Mouse (Mus musculus) ES-E14 (cell line): ENCODE measurements around the gene Hmox1. TPM values are rescaled to one million over a fixed set of nuclear protein-coding genes. Genes with fewer than 3 reads are reported as not detected.

ENCODE experiments used
- DNase-seq: peaks from one replicate; pipeline ENCODE4 v3.0.0-alpha.2; 2013; ENCODE audit warnings: low read depth, low spot score
- H3K27ac ChIP-seq: 2 replicates; pipeline ENCODE4 v1.5.1; 2012; ENCODE audit warnings: low read depth, mild to moderate bottlenecking, low read length, moderate library complexity, mixed read lengths; ENCODE audit not compliant: poor library complexity, insufficient read depth, severe bottlenecking
- H3K36me3 ChIP-seq: 2 replicates; pipeline ENCODE4 v1.6.1; 2012; ENCODE audit warnings: mild to moderate bottlenecking, low read length, moderate library complexity, mixed read lengths; ENCODE audit not compliant: control insufficient read depth, poor library complexity, insufficient read depth, severe bottlenecking
- H3K4me1 ChIP-seq, 2 experiments: fragments of 150-350 bp in 1 of 2; sonication (generic) in 1 of 2; 2 replicates each; pipeline ENCODE4 v1.6.1; 2012; ENCODE audit warnings: low read length in 2 of 2, mild to moderate bottlenecking in 1 of 2, mixed read lengths in 1 of 2; ENCODE audit not compliant: control insufficient read depth in 2 of 2, insufficient read depth in 2 of 2, poor library complexity in 1 of 2
- H3K4me3 ChIP-seq, 2 experiments: fragments of 150-350 bp in 1 of 2; sonication (generic) in 1 of 2; 2 replicates each; pipeline ENCODE4 v1.5.1; 2012; ENCODE audit warnings: low read length in 2 of 2, low read depth in 1 of 2, mild to moderate bottlenecking in 1 of 2, mixed read lengths in 1 of 2; ENCODE audit not compliant: insufficient read depth in 1 of 2, poor library complexity in 1 of 2, severe bottlenecking in 1 of 2
- H3K9ac ChIP-seq: 2 replicates; pipeline ENCODE4 v1.6.1; 2012; ENCODE audit warnings: low read depth, mild to moderate bottlenecking, low read length, mixed read lengths; ENCODE audit not compliant: poor library complexity, insufficient read depth, severe bottlenecking
- H3K9me3 ChIP-seq: fragments of 150-350 bp; sonication (generic); 2 replicates; pipeline ENCODE4 v1.6.1; 2012; ENCODE audit warnings: low read depth, mild to moderate bottlenecking, low read length; ENCODE audit not compliant: control insufficient read depth, insufficient read depth
- CHD2 ChIP-seq: IDR thresholded peaks from 2 replicates; pipeline ENCODE4 v1.6.1; 2014; ENCODE audit warnings: mild to moderate bottlenecking, low read depth, low read length, inconsistent platforms
- HCFC1 ChIP-seq: IDR thresholded peaks from 2 replicates; pipeline ENCODE4 v1.6.1; 2012; ENCODE audit warnings: low read length, inconsistent platforms, borderline replicate concordance; ENCODE audit not compliant: insufficient read depth
- MAFK ChIP-seq: IDR thresholded peaks from 2 replicates; pipeline ENCODE4 v1.6.1; 2014; ENCODE audit warnings: mild to moderate bottlenecking, low read depth, low read length, inconsistent platforms; ENCODE audit not compliant: insufficient read depth
- ZC3H11A ChIP-seq: IDR thresholded peaks from 2 replicates; pipeline ENCODE4 v1.6.1; 2012; ENCODE audit warnings: low read depth, mild to moderate bottlenecking, inconsistent platforms, low read length, borderline replicate concordance
- ZNF384 ChIP-seq: IDR thresholded peaks from 2 replicates; pipeline ENCODE4 v1.6.1; 2012; ENCODE audit warnings: low read depth, low read length, inconsistent platforms
- in situ Hi-C, 2 experiments: fragments of 600-800 bp; cut with MboI; formaldehyde crosslinking; loops; one replicate each; pipeline ENCODE4 v1.15.1; 2025; ENCODE audit warnings: low sequenced_read_pairs in 2 of 2, inconsistent platforms in 1 of 2; ENCODE audit not compliant: unreplicated experiment in 2 of 2
- total RNA-seq: library from RNA; depleted of rRNA; stranded (reverse); fragments of 300-350 nt; gene quantifications from 2 replicates; pipeline ENCODE4 v1.2.3, GENCODE M21; 2012

Hmox1 gene
- total RNA-seq, 1 experiment = 124 TPM

GRCm38 (mm10) chr8:75078215-75078614, 15.2 kb upstream of the Hmox1 start:
- DNase-seq = no peak
- TF ChIP-seq HCFC1 (no peak), ZNF384 (no peak), CHD2 (no peak), ZC3H11A (no peak), MAFK (no peak)
- Histone ChIP-seq H3K4me1 (no peaks in the 10 kb centered on the region), H3K36me3 (no peaks in the 10 kb centered on the region), H3K9me3 (peaks cover 2% of the 10 kb centered on the region; the same call in 1 of the 2 replicates), H3K27ac (no peak overlapping the region), H3K4me3 (no peak overlapping the region), H3K9ac (no peak overlapping the region)
- in situ Hi-C loops = loop anchor here in 1 of 2 experiments (10.0 kb wide), 1 partner anchor 137 kb away; the partner anchor contains the start of gene Rasd2

DNA sequence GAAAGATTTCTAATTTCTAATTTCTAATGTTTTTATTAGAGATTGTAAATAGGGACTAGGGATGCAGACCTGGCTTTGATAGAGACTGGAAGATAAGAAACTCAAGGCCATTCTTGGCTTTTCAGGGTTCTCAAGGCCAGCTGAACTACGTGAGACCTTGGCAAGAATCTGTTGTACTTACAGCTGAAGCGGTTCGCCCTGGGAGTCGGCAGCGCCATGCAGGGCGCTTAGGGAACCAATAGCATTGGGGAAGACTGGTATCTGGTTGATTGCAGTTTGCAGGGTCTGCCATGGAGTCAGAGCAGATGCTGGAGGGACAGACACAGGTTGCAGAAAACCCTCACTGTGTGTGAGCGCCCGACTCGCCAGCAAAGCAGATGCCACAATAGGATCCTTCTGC, 14.6 kb upstream of the Hmox1 start:
- TF ChIP-seq HCFC1 (no peak), ZNF384 (no peak), ZC3H11A (no peak), CHD2 (no peak), MAFK (no peak)
- Histone ChIP-seq H3K4me3 (no peak overlapping the region), H3K27ac (no peak overlapping the region), H3K36me3 (no peaks in the 10 kb centered on the region), H3K9ac (no peak overlapping the region), H3K9me3 (peaks cover 2% of the 10 kb centered on the region; the same call in 1 of the 2 replicates), H3K4me1 (no peaks in the 10 kb centered on the region)
- in situ Hi-C loops = loop anchor here in 1 of 2 experiments (10.0 kb wide), 1 partner anchor 136 kb away; the partner anchor contains the start of gene Rasd2
- no peak for DNase-seq

- DNase-seq = no peak
- peaks cover 2 to 6% of the 10 kb centered on the region in 2 experiments; a peak in 1 of 4 replicates for H3K4me1 ChIP-seq
- H3K9me3 ChIP-seq = peaks cover 2% of the 10 kb centered on the region; the same call in 1 of the 2 replicates
- in situ Hi-C loops = no loop called here
- no peak for TF ChIP-seq ZNF384
- no peak for TF ChIP-seq HCFC1
- no peak for TF ChIP-seq ZC3H11A
- no peak for TF ChIP-seq CHD2
- no peak for TF ChIP-seq MAFK
- H3K27ac ChIP-seq = no peak overlapping the region
- no peak overlapping the region for H3K9ac ChIP-seq
- no peaks in the 10 kb centered on the region for H3K36me3 ChIP-seq
- no peak overlapping the region for H3K4me3 ChIP-seq
Observed at GRCm38 (mm10) chr8:75081364-75082040, 11.9 kb upstream of the Hmox1 start.

GRCm38 (mm10) chr8:75082181-75082805, 11.1 kb upstream of the Hmox1 start:
- H3K9me3 ChIP-seq = peaks cover 2% of the 10 kb centered on the region; the same call in 1 of the 2 replicates
- TF ChIP-seq MAFK = no peak
- peaks cover 2 to 6% of the 10 kb centered on the region in 2 experiments; a peak in 1 of 4 replicates for H3K4me1 ChIP-seq
- H3K36me3 ChIP-seq = no peaks in the 10 kb centered on the region
- H3K27ac ChIP-seq = no peak overlapping the region
- no peak overlapping the region for H3K9ac ChIP-seq
- no peak for DNase-seq
- in situ Hi-C loops = no loop called here
- no peak overlapping the region for H3K4me3 ChIP-seq
